Mouse (Mus musculus) heart, postnatal 14 days (tissue): ENCODE results near the gene Cdk5rap3. TPM values are rescaled to one million over a fixed set of nuclear protein-coding genes. Genes with fewer than 3 reads are reported as not detected.

Experiments
- DNase-seq, 2 experiments: peaks; one replicate each; pipeline ENCODE4 v3.0.0; 2021 to 2022
- intact Hi-C: fragments of 180-260 bp; cut with DNase I; formaldehyde crosslinking; loops from one replicate; pipeline ENCODE4 v1.15.1; 2025
- total RNA-seq, 2 experiments: library from RNA; stranded (reverse); gene quantifications; 2 replicates each; pipeline ENCODE4 v1.2.3; 2021

The Cdk5rap3 gene
- total RNA-seq, 2 experiments from 2014 or later: 22.3 to 23.3 TPM

DNA sequence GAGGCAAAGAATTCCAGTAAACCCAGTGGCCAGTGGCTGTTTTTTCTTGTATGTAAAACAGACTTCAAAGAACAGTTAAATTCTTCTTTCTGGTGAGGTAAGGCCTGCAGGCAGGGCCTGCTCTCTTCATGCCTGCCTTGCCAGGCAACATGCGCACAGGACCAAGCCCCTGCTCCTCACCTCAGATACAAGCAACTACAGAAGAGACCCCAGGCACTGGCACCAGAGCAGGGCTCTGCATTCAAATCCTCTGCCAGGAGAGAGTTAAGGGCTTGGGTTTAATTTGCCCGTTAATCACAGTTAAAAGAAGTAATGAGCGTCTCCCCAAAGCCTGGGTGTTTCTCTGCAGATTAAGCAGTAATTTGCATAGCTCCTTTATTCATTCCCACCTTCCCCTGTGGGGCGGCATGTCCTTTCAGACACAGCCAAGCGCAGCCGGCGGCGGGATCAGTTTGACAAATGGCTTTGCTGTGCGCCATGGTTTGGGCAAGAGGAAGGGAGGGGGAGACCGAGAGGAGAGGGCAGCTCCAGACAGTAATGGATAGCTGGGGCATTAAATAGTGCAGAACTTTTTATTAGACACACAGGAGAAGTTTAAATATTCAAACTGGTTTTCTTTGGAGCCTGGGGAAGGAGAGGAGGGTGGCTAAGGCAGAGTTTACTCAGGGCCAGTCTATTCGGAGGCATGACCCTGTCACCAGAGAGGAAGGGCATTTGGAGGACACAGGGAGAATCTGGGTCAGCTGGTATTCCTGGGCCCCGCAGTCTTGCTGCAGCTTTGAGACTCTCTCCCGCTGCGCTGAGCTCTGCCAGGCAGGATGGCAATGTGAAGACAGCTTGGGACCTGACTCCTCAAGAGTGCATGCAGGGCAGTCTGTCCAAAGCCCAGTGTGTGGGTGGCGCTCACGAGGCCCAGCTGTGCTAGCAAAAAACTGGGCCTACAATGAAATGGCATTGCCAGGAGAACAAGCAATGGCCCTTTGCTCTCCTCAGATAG lies 13.4 kb downstream of the Cdk5rap3 start:
- no peak for DNase-seq

DNA sequence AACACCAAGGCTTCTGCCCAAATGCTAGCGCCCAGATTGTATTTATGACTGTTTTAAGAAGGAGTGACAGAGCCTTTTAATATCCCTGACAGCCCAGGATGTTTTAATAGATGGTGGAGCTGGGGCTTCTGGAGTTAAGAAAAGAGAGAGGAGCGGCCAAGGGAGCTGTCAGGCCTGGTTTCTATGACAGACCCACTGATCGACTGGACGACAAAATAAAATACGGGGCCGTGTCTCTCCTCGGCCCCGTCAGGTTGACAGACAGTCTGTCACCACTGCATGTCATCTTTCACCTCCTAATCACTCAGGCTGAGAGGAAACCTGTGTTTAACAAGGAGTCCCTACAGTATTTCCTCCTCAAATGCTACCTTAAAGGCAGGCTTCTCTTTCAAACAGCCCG lies 15.0 kb downstream of the Cdk5rap3 start:
- intact Hi-C loops: no loop called here

More for the DNA sequence above, 13.4 kb downstream of the Cdk5rap3 start:
- intact Hi-C loops: no loop called here

DNA sequence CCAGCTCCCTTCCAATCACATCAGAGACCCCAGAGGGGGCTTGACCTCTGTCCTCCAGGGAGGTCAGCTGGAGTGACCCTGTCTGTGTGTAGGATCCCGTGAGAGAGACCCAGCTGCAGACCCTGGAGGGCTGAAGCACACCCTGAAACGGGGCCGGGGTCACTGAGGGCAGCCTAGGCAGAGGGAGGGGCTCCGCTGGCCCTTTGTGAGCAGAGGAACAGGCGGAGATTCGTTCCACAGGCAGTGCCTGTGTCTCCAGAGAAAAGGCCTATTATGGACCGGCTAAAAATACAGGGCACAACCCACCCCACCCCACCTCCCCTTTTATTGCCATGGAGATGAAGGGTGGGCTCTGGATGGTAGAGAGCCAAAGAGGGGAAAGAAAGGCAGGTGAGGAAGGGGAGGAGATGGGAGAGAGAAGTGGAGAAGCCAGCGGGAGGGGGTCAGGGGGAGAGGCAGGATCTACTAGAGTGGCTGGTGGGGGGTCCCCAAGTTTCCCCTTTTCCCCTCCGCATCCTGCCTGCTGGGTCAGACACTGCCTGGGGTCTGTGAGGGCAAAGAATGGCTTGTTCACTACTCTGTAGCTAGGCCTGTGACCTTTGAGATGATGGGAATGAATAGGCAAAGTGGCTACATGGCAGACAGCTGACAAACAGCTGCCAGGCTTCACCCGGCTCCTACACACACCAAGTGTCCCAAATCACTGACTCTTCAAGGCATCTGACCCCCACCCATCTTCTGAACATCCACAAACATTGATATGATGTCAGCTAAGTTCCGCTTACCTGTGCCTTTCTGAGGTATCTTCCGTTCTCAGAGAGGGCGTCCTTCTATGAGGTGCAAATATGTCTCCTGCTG lies 16.6 kb downstream of the Cdk5rap3 start:
- DNase-seq: no peak
- intact Hi-C loops: no loop called here

More for the DNA sequence above, 15.0 kb downstream of the Cdk5rap3 start:
- DNase-seq: no peak

DNA sequence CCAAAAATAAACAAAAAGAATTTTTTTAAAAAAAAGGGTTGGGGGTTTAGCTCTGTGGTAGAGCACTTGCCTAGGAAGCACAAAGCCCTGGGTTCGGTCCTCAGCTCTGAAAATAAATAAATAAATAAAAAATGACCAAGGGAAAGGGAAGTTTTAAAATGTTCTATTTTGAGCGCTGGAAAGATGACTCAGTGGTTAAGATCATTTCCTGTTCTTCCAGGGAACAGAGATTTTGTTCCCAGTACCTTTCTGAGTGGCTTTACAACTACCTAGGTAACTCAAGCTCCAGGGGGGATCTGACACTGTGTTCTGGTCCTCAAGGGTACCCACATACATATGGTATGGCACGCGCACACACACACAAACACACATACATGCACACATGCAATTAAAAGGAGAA lies 20.4 kb downstream of the Cdk5rap3 start:
- intact Hi-C loops: no loop called here
- DNase-seq: no peak

DNA sequence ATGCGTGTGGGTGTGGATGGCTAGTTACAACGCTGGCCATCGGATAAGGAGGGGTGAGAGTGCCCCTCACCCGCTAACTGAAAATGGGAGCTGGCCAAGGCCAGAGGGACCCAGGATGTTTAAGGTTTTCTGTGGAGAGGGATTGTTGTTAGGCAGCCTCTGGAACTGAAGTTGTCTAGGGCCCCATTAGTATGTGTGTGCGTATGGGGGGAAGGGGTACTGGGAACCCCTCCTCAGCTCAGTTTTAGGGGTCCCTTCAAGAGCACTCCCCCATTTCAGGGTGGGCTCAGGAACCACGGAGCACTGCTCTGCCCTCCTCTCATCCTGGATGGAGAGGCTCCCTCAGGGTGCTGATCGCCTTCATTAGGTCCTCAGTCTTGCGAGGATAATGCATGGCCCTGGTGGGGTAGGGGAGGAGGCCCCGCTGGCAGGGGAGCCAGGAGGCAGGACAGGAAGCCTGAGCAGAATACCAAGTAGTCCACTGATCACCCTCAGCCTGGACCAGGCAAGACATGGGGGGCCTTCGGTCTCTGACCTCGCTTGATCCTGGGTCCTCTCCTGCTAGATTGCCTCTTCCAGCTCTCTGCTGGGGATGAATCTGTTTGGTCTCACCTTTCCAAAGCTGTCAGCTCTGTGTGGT lies 23.0 kb downstream of the Cdk5rap3 start:
- no peak for DNase-seq
- intact Hi-C loops: no loop called here

DNA sequence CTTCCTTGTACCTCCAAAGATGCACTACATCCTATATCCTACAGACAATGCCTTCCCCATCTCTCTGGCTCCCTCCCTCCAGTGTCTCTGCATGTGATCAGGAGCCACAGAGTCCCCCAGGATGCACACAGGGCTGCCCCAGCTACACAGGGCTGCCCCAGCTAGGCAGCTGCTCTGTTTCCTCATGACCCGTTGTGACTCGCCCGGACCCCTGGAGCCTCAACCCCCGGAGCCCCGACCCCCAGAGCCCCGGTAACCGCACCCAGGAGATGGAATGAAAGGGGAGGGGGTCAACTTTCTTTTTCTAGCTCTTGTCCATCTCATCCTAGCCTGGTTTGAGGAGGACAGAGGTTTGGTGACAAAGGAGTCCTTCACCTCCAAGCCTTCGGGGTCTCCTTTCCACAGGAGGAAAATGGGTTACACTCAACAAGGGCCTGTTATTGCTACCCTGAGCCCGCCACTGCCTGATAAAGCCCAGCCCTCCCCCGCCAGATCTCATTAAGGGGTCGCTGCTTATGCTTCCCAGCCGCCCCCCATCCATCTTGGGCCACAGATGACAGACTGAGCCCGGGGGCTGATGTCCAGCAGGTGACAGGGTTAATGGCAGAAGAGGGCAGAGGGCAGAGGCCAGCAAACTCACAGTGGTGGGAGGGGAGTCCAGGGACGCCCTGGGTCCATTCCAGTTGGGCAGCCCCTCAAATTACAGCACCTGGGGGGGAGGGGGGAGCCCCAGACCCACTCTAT lies 24.3 kb downstream of the Cdk5rap3 start:
- intact Hi-C loops: no loop called here
- no peak for DNase-seq

DNA sequence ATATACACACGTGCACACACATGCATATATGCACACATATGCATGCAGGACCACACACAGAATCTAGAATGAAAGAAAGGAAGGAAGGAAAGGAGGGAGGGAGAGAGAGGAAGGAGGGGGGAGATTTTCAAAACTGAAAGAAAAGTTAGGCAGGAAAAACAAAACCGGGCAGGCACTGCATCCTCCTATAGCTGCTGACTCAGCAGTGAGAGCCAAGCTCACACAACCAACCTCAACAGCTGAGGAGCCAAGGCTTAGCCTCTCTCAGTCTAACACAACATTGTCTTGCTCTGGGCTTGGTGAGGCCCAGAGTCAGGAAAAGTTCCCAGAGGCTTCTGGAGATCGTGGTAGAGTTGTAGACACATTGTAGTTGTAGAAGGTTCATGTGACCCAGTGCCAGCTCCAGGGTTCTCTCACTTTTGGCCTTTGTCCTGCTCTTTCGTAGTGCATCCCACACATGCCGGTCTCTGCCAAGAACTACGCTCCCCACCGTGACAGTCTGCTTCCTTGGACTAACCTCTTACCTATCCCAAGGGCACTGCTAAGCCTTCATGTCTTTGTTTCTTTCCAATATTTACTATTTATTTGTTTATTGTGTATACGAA lies 29.3 kb downstream of the Cdk5rap3 start:
- intact Hi-C loops: no loop called here
- DNase-seq: no peak

DNA sequence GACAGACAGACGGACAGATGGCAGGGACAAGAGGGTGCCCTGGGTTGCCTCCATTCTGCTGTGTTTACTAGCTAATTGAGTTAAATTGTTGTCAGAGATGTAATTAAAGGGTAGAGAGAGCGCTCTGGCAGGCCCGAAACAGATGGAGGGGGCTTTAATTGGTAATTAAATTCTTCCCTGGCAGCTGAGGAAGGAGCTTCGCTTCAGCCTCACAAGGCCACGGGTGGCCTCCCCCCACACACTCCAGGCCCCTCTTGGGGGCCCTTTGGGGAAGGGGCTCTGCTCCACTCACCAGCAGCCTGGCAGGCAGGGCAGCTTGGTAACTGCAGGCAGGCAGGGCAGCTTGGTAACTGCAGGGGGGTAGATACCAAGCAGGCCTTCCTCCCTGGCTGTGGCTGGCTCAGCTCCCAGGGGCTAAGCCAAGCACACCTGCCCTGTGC lies 30.4 kb downstream of the Cdk5rap3 start:
- no peak for DNase-seq
- intact Hi-C loops: no loop called here

DNA sequence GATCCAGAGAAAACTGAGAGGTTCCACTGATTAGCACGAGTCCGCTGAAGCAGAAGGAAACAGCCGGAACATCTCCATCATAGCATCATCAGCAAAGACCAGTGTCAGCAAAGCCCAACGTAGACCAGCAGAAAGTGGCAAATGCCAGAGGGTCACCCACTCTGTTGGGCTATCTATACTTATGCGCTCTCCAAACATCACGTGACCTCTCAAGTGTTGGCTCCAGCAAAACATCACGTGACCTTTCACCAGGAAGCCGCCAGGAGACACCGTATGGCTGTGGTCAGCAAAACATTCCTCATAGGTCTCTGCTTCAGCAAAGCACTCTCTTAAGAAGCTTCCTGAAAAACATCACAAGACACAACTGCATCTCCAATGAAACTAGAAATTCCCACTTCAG lies 36.0 kb downstream of the Cdk5rap3 start:
- intact Hi-C loops: no loop called here
- DNase-seq: no peak

DNA sequence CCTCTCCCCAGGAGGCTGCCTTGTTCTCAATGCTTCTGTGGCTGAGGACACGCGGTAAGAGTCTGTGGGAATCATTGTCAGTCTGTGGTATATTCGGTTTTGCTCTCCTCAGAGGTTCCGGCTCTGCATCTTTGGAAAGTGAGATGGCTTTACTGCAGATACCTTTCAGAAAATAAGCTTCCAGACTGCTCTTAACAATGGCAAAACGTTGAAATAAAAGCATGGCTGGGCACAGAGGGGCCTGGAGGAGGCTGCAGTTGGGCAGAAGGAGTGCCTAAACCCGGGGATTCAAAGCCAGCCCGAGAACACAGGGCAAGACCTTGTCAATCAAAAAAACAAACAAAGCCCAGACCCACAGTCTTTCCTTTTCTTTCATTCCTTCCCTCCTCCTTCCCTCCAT lies 36.9 kb downstream of the Cdk5rap3 start:
- intact Hi-C loops: no loop called here

DNA sequence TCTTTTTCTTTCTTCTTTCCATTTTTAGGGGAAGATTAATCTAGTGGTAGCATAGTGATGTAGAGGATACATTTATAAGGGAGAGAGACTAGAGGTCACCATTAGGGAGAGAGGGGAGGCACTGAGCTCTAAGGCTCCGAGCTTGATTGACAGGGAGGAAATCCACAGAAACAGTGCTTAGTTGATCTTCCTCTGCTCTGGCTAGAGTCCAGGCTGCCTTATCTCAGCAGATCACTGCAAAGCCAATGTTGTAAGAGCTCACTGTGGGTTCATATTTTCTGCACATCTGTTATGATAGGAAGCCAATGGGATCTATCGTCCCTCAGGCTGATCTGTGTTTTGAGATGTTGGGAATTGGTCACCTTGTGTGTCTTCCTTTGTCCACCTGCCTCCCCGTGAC lies 37.6 kb downstream of the Cdk5rap3 start:
- DNase-seq: no peak
- intact Hi-C loops: no loop called here

More for the DNA sequence above, 36.9 kb downstream of the Cdk5rap3 start:
- no peak for DNase-seq

DNA sequence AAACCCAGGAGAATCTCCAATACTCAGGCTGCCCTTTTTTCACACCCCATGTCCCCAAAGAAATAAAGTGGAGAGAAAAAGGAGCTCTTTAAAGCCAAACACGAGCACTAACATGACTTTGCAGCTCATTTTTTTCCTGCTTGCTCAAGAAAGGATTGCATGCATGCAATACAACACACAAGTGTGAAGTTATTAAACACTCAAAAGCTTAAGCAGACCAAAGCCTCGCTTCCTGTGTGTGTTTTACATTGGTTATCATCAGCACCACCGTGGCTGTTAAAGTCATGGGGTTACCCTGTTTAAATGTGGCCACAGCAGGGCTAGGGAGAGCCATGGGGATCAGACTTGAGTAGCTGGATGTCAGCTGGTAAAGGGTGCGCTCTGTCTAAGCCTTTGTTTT lies 39.2 kb downstream of the Cdk5rap3 start:
- no peak for DNase-seq

DNA sequence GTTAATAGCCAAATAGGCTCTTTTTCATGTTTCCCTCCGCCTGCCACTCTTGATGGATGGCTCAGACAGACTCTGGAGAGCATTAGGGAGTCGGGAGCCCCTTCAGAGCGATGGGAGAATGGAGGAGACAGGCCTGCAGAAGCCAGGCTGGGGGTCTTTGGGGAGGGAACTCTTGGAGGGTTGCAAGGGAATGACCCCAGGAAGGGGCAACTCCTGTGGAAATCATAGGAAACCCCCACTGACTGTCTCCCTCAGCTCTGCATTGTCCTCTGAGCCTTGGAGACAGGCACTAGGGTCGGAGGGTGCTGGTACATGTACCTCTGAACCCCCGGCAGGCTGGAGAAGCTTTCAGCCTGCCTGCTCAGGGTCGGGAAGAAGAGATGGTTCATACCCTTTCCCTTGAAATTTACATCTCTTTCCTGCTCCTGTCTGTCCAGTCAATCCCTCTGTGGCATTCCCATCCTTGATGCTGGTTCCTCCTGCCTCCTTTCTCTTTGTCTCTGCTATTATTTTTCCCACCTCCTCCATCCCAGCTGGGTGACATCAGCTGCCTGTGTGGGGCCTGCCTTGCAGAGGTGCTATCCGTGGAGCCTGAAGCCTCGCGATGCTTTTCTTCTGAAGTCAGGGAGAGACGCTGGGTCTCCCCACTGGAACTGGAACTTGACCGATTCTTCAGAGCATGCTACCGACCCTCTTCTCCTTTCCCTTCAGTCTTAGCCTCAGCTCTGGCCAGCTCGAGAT lies 39.8 kb downstream of the Cdk5rap3 start:
- no peak for DNase-seq
- intact Hi-C loops: no loop called here

More for the DNA sequence above, 39.2 kb downstream of the Cdk5rap3 start:
- intact Hi-C loops: no loop called here

DNA sequence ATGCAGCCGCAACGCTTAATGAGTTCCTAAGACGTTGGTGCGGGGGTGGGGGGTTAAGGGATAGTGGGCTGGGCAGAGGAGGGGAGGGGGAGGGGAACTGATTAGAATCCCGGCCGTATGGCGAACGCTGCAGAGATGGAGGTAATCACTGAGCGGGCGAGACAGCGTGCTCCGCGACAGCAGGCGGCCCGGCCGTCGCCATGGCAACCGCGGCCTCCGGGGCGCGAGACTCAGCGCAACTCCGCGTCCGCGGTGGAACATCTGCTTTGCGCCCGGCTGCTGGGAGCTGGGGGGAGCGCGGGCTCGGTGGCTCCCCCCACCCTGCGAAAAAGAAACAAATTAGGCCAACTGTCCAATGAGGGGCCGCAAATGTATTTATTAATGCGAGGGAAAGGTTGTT lies 40.6 kb downstream of the Cdk5rap3 start:
- intact Hi-C loops: no loop called here
- DNase-seq: peak; percentile 78 to 80

DNA sequence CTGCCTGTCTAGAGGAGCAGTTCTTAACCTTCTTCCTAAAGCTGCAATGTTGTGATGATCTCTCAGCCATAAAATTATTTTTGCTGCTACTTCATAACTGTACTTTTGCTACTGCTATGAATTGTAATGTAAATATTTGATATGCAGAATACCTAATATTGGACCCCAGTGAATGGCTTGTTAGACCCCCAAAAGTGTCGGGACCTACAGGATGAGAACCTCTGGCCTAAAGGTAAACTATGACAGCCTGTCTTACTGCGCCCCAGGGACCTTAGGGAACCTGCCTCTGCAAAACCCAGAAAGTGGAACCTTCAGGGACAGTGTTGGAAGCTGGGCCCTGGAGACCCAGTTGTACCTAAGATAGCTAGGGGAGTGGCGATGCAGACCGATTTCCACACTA lies 41.0 kb downstream of the Cdk5rap3 start:
- intact Hi-C loops: no loop called here
- DNase-seq: no peak

DNA sequence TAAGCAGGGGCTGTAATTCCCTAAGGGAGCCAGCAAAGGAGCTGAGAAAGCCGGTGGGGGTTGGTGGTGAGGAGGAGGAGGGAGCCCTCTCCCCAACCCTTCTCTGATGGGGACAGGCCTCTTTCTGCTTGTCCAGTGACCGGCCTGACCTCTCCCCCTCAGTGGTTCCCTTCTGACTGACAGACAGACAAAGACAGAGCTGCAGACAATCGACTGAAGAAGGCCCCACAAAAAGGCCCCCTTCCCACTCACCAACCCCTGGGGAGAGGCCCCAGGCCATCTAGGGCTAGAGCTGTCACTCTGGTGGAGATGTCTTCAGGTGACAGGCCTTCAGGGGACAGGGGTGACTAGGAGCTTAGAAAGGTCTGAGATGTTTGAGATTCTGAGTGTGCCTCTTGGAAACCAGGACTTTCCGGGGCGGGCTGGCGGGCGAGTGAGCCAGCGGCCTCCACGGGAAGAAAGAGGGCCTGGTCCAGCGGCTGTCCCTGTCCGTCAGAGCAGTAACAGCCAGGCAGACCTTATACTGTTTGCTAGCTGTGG lies 42.6 kb downstream of the Cdk5rap3 start:
- intact Hi-C loops: loop anchor here (5.0 kb wide), 1 partner anchor 154 kb away; the partner anchor contains the start of gene Scrn2
- DNase-seq: no peak

DNA sequence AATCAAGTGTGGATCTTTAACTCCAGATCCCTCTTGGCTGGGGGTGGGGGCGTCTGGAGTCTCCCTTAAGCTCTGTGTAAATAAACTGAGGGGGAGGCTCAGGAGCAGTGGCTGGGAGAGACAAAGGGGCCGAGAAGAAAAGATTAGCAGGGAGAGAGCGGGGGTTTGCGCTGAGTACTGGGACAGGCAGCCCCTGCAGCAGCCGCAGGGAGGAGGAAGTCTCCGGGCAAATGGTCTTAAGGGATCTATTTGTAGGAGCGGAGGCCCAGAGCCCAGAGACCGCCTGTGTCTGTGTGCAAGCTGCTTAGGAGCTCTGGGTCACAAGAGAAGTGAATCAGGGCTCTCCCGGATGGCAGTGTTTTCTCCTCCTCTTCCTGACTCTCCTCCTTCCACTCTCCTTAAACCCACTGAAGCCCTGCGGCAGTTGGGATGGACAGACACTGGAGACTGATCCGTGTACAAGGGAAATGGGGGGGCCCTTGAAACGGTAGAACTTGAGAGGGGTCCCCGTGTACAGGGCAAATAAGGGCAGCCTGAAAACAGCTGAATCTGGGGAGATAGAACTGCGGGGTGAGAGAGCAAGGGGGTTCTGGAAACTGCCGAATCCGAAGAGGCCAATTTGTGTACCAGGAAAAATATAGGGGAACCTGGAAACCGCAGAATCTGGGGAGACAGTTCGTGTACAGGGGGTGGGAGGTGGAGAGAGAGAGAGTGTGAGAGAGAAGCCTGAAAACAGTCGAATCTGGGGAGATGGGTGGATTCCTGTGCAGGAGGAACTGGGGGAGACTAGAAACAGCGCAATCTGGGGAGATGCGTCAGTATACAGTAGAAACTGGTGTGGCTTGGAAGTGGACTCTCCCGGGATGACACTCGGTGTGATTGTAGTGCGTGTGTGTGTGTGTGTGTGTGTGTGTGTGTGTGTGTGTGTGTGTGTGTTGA lies 43.6 kb downstream of the Cdk5rap3 start:
- no peak for DNase-seq
- intact Hi-C loops: loop anchor here (5.0 kb wide), 1 partner anchor 155 kb away; the partner anchor contains the start of gene Scrn2
